Mouse (Mus musculus) MEL (cell line): ENCODE data around the gene Cdk2ap2.

Experiments
- CTCF ChIP-seq, 3 experiments: IDR thresholded peaks in 2 of 3; conservative IDR thresholded peaks in 1 of 3; 2 replicates each; pipeline ENCODE4 v1.5.1; 2011 to 2012; ENCODE audit warnings: low read length in 3 of 3, low read depth in 2 of 3, mild to moderate bottlenecking in 2 of 3, improper control_type of control experiment in 1 of 3, inconsistent platforms in 1 of 3, mixed read lengths in 1 of 3, moderate library complexity in 1 of 3; ENCODE audit not compliant: control insufficient read depth in 1 of 3, insufficient read depth in 1 of 3, poor library complexity in 1 of 3, severe bottlenecking in 1 of 3
- E2F4 ChIP-seq: IDR thresholded peaks from 2 replicates; pipeline ENCODE4 v1.6.1; 2011; ENCODE audit warnings: low read depth, low read length, improper control_type of control experiment, borderline replicate concordance
- ELF1 ChIP-seq: IDR thresholded peaks from 2 replicates; pipeline ENCODE4 v1.6.1; 2014; ENCODE audit warnings: low read depth, mild to moderate bottlenecking, inconsistent platforms, low read length, improper control_type of control experiment, moderate library complexity
- EP300 ChIP-seq, 2 experiments: IDR thresholded peaks; 2 replicates each; pipeline ENCODE4 v1.6.1; 2011; ENCODE audit warnings: improper control_type of control experiment in 2 of 2, low read length in 2 of 2, low read depth in 1 of 2, mild to moderate bottlenecking in 1 of 2
- ETS1 ChIP-seq: IDR thresholded peaks from 2 replicates; pipeline ENCODE4 v1.6.1; 2012; ENCODE audit warnings: low read depth, mild to moderate bottlenecking, inconsistent platforms, low read length, improper control_type of control experiment, moderate library complexity
- GABPA ChIP-seq: IDR thresholded peaks from 2 replicates; pipeline ENCODE4 v1.6.1; 2012; ENCODE audit warnings: low read depth, mild to moderate bottlenecking, inconsistent platforms, low read length, improper control_type of control experiment, moderate library complexity
- JUND ChIP-seq: IDR thresholded peaks from 2 replicates; pipeline ENCODE4 v1.6.1; 2011; ENCODE audit warnings: low read depth, mild to moderate bottlenecking, improper control_type of control experiment, low read length
- NELFE ChIP-seq: IDR thresholded peaks from 2 replicates; pipeline ENCODE4 v1.6.1; 2011; ENCODE audit warnings: low read depth, low read length, improper control_type of control experiment
- POLR2A ChIP-seq, 2 experiments: IDR thresholded peaks; 2 replicates each; pipeline ENCODE4 v1.6.1; 2011 to 2012; ENCODE audit warnings: low read length in 2 of 2, mild to moderate bottlenecking in 2 of 2, control low read depth in 1 of 2, improper control_type of control experiment in 1 of 2, low read depth in 1 of 2, moderate library complexity in 1 of 2; ENCODE audit not compliant: control insufficient read depth in 1 of 2, insufficient read depth in 1 of 2, poor library complexity in 1 of 2
- RCOR1 ChIP-seq: IDR thresholded peaks from 2 replicates; pipeline ENCODE4 v1.6.1; 2012; ENCODE audit warnings: low read depth, mild to moderate bottlenecking, inconsistent platforms, low read length, improper control_type of control experiment
- TAL1 ChIP-seq: IDR thresholded peaks from 2 replicates; pipeline ENCODE4 v1.6.1; 2012; ENCODE audit warnings: mild to moderate bottlenecking, inconsistent platforms, low read length, moderate library complexity, mixed read lengths
- USF1 ChIP-seq: IDR thresholded peaks from 2 replicates; pipeline ENCODE4 v1.6.1; 2014; ENCODE audit warnings: low read depth, mild to moderate bottlenecking, inconsistent platforms, low read length, improper control_type of control experiment, moderate library complexity
- ZMIZ1 ChIP-seq: IDR thresholded peaks from 2 replicates; pipeline ENCODE4 v1.6.1; 2012; ENCODE audit warnings: low read depth, mild to moderate bottlenecking, inconsistent platforms, low read length, improper control_type of control experiment, moderate library complexity
- ZNF384 ChIP-seq: IDR thresholded peaks from 2 replicates; pipeline ENCODE4 v1.6.1; 2012; ENCODE audit warnings: low read depth, mild to moderate bottlenecking, inconsistent platforms, low read length, improper control_type of control experiment

DNA sequence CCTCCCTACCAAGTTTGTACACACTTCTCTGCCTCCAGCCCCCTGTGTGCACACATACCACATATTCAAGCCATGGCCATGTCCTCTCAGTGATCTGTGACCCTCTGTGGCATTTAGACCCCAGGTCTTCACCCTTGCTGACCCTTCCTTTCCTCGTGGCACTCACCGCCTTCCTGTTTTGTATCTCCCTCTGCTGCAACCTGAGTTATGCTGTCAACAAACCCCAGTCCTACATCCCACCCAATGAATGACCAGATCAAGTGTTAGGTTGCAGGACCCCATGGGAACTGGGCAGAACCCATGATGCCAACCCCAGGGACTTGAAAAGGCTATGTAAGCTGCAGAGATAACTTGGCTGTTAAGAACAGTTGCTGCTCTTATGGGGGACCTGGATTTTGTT, 5.1 kb downstream of the Cdk2ap2 start:
- no peak for TF ChIP-seq CTCF (IDR thresholded peaks at IDR 0.05 in 2 of 3, conservative IDR thresholded peaks at IDR 0.05 in 1 of 3; ENCODE audit: control insufficient read depth in 1 of 3, insufficient read depth in 1 of 3, low read depth in 2 of 3, low read length in 3 of 3, poor library complexity in 1 of 3, severe bottlenecking in 1 of 3)
- no peak for TF ChIP-seq ETS1
- no peak for TF ChIP-seq USF1
- no peak for TF ChIP-seq POLR2A (IDR thresholded peaks at IDR 0.05; ENCODE audit: control insufficient read depth in 1 of 2, insufficient read depth in 1 of 2, low read depth in 1 of 2, low read length in 2 of 2, poor library complexity in 1 of 2)
- no peak for TF ChIP-seq EP300 (IDR thresholded peaks at IDR 0.05; ENCODE audit: low read depth in 1 of 2, low read length in 2 of 2)
- no peak for TF ChIP-seq ELF1
- TF ChIP-seq JUND = no peak
- TF ChIP-seq RCOR1 = no peak
- no peak for TF ChIP-seq GABPA
- TF ChIP-seq TAL1 = no peak
- TF ChIP-seq ZNF384 = no peak
- no peak for TF ChIP-seq ZMIZ1
- no peak for TF ChIP-seq E2F4
- TF ChIP-seq NELFE = no peak
